Mouse (Mus musculus): ENCODE results near the gene Gm49354. TPM values are rescaled to one million over a fixed set of nuclear protein-coding genes. Genes with fewer than 3 reads are reported as not detected.

The Gm49354 gene
- not detected for polyA plus RNA-seq (2017; shearing (Covaris generic))

DNA sequence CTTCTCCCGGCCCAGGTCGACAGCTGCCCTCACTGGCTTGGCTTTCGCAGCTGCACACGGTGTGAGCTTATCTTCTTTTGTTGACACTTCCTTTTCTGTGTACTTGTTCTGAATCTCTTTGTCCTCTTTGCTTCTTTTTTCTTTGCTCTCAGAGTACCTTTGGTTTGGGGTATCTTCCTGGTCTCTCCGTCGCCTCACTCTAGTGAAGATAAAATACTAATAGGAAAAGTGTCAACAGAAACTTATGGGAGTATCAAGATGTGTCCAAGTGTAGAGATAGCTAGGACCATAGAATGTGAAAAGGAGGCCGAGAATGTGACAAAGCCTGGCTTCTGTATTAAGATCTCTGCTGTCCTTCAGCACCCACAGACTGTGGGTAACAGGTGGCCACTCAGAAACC lies at the start of gene Gm49354:
TSS of gene Gm49354 (minus strand) at position 101 of the 400 bp plus-strand sequence.

DNA sequence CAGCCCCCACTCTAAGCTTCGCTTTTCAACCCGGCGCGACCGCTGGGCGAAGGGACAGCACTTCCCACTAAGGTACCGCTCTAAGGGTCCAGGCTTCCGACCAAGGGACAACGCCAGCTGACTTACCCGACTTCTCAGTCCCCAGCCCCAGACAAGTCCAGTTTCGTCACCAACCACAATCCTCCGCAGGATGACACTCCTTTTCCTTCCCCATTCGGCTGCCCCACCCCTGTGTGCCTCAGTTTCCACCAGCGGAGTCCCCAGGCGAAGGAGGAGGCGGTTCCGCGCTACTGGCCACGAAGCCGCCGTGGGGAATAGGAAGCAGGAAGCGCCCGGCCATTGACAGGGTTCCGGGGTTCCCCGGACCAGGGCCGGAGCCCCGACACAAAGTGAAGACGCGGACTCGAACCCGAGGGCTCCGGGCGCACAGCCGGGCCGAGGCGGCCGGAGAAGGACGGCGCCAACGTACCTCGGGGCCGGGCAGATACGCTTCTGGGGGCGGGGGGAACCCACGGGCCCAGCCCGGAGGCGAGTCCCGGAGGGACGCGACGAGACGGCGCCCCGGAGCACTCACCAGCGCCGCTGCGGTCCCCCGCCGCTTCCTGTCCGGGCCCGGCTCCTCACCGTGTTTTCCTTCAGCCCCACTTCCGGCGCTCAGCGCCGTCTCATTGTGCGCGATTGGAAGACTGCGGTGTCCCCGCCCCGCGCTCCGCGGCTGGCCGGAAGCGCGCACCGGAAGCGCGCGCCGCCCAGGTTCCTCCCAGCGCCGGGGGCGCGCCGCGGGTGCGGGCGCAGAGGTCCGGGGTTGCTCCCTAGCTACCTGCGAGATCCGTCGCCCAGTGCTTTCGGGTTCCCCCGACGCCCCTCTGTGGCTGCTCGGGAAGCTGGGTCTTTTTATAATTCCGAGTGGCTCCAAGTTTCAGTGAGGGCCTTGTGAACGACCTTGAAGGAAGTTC lies 40.7 kb upstream of the Gm49354 start, which contains the start of gene Tut7:
TSS of gene Tut7 (minus strand) at position 641 of the 956 bp plus-strand sequence.

DNA sequence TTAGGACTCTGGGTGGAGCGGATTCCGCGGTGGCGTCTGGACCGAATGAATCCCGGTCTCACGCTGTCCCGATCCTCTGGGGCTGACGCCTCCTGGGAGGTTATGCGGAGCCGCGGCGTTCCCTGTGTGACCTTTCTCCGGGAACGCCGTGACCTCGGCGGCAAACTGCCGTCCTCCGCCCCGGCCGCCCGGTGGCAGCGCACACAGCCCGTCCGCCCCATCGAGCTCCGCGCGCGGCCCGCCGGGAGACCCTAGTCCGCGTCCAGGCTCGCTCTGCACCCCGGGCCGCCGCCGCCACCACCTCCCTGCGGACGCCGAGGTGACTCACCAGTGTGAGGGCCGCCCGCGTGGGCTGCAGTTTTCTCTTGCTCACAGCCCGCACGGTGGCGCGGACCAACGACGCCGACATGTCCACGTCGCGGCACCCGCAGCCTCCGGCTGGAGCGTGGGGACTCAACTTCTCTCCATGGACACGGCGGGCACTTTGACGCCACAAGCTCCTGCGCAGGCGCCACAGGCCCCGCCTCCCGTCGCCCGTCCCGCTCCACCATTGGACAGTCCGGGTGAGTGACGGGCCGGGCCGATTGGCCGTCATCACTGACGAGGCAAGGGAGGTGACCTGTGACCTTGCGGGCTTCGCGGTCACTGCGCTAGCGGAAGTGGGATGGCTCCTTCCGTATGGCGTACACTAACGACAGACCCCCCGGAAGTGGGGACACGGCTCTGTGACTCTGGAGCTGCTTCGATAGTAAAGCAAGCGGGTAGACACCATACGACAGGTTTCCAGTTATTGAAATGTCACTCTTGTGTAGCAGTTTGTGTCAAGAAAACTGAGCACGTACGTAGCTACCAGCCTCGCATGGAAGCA lies 12.5 kb downstream of the Gm49354 start, which contains the start of gene Isca1:
TSS of gene Isca1 (minus strand) at position 515 of the 868 bp plus-strand sequence.

DNA sequence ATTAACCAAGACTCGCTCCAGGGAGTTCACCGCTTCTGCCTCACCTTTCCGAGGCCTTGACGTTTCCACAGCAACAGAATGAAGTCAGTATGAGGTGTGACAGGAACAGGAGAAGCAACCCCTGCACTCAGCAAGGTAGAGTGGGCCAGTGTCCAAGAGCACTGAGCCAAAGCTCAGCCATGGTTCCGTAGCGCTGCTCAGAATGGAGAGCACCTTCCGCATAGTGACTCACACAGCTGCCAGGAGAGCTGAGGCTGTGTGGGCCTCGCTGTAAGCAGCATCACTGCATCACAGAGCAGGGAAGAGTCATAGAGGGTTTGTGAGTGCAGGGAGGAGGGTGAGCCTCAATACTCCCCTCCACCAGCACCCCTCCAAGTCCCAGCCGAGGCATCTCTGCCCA lies 35.3 kb downstream of the Gm49354 start, which contains the start of gene 1700014D04Rik:
TSS of gene 1700014D04Rik (minus strand) at position 42 of the 400 bp plus-strand sequence.

DNA sequence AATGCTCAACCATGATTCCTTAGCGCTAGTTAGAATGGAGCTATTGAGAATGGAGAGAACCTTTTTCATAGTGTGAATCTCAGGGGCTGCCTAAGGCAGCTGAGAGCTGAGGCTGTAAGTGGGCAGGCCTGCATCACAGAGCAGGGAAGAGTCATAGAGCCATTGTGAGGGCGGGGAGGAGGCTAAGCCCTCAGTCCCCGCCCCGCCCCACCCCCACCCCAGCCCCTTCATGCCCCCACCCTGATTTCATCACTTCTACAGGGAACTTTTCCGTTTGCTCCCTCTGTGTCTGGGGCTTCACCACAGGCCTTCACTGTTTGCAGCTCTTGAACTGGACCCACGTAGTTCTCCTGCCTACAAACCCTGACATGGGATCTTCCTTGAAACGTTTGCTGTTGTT lies 50.4 kb downstream of the Gm49354 start, which contains the start of gene Spata31d1d:
TSS of gene Spata31d1d (minus strand) at position 101 of the 400 bp plus-strand sequence.

DNA sequence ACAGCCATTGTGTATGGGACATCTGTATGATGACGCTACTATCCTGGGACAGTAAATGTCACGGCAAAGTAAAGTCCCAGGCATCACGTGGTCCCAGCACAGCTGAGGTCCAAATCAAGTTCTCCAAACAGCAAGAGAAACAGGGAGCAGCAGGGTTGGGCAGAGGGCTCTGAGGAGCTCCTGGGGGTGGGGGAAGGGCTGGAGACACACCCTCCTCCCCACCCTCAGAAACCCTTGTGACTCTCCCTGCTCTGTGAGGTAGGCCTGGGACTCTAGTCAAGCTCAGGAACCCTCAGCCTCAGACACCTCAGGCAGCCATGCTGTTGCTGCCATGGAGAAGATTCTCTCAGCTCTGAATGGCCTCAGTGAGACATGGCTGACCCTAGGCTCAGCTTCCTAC lies 70.1 kb downstream of the Gm49354 start, which contains the start of gene Spata31d1b:
TSS of gene Spata31d1b (plus strand) at position 301 of the 400 bp plus-strand sequence.

DNA sequence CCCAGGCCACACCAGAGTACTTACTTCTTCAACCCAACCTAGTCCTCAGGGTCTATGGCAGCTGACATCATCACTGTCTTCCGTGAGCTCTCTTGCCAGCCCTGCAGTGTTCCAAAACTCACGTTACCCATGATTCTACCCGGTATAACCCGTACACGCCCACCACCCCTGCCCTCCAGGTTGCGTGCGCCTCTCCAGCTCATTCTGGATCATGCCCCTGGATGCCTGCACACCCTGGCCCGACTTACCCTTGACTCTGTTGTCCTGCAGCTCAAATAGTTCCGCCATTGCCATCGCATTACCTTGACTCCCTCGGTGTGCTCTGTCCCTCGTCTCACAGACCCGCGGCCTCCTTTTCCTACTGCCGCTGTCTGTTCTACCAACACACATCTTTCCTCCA lies 71.8 kb downstream of the Gm49354 start, which contains the start of gene Spata31d1a:
TSS of gene Spata31d1a (minus strand) at position 101 of the 400 bp plus-strand sequence.

Other genes with a start within 250 kb of the Gm49354 start
- gene Agtpbp1, start 197.0 kb downstream of the Gm49354 start, polyA plus RNA-seq (2017; shearing (Covaris generic)) = 29.6 TPM
- gene Naa35, start 197.0 kb downstream of the Gm49354 start, polyA plus RNA-seq (2017; shearing (Covaris generic)) = 76.1 TPM
- gene Golm1, start 106.4 kb downstream of the Gm49354 start, polyA plus RNA-seq (2017; shearing (Covaris generic)) = 33.5 TPM
- 0.07 TPM for gene 4921517D22Rik, start 88.1 kb downstream of the Gm49354 start, polyA plus RNA-seq (2017; shearing (Covaris generic))
- 0.05 TPM for gene Spata31d1a, start 71.9 kb downstream of the Gm49354 start, polyA plus RNA-seq (2017; shearing (Covaris generic))
- gene Spata31d1b, start 70.0 kb downstream of the Gm49354 start, polyA plus RNA-seq (2017; shearing (Covaris generic)) = not detected
- not detected for gene Spata31d1d, start 50.5 kb downstream of the Gm49354 start, polyA plus RNA-seq (2017; shearing (Covaris generic))
- not detected for gene 1700014D04Rik, start 35.5 kb downstream of the Gm49354 start, polyA plus RNA-seq (2017; shearing (Covaris generic))
- 65.4 TPM for gene Isca1, start 12.4 kb downstream of the Gm49354 start, polyA plus RNA-seq (2017; shearing (Covaris generic))
- gene Tut7, start 40.9 kb upstream of the Gm49354 start, polyA plus RNA-seq (2017; shearing (Covaris generic)) = 148 TPM